14 mouse cellular contexts compared by ENCODE assay signal in the genomic region with DNA sequence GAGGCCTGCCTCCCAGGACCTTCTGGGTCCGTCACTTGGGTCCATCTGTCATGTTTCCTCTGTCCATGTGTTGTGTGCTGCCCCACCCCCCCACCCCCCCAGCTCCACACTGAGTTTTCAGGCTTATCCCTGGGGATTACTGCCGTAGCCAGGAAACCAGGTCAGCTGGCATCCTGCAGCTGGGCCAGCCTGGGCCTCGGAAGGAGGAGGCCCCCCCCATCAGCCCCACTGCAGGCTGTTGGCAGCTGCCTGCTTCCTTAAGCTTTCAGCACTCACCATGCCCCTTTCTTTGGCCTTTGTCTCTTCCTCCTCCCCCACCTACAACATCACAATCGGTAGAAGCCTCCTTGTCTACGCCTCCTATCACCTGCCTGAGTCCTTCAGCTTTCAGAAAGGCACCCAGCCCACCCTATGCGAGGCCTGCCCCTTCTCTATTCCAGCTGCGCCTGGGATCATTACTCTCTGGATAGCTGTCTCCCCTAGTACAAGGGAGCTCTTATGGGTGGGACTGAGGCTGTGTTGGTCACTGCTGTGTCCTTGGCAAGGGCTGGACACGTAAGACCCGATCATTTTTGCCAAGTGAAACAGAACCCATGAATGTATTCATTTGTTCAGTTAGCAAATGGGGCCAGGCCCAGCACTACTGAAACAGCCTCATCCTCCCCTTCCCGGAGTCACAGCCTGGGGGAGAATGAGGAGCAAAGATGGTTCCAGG. TPM values are rescaled to one million over a fixed set of nuclear protein-coding genes. Genes with fewer than 3 reads are reported as not detected.
DNase-seq lines count a peak whose midpoint lies in the region; ATAC-seq lines count a peak whose summit lies in the region.
"Had no signal": no experiment of that assay in that cellular context is flagged by ENCODE, and none has a peak within 500 bp of the region (broad histone marks: within the 10 kb centered on the region; RNA-seq: fewer than 3 reads in every experiment).

No protein-coding gene starts in this region.

- DNase-seq in heart, adult 11 months: peak; percentile 86
- no peak for DNase-seq in heart, adult 8-10 months (ENCODE audit: low spot score)
- DNase-seq in brain, adult 2 months (ENCODE audit: low read depth, low spot score): peak; percentile 63
- no peak for DNase-seq in forebrain, embryonic 14.5 days (ENCODE audit: low spot score)
- peak; percentile 67 for DNase-seq in midbrain, embryonic 14.5 days
- no peak for DNase-seq in thymus, postnatal 4 days
- DNase-seq in urinary bladder, adult 18-20 months (ENCODE audit: low spot score in 2 of 2): no peak
- DNase-seq: gastrocnemius, adult 2 months; kidney, postnatal 4 days; lung, postnatal 14 days; right cerebral cortex, postnatal 4 days had no signal

- no peak overlapping the region for H3K9ac ChIP-seq in forebrain, embryonic 14.5 days (ENCODE audit: low read length)
- H3K9ac ChIP-seq in midbrain, embryonic 14.5 days (replicated peaks; ENCODE audit: low read length): no peak overlapping the region; the same call in 1 of the 2 replicates
- H3K9ac ChIP-seq: heart, embryonic 13.5 days; limb, embryonic 15.5 days had no signal

- no peaks in the 10 kb centered on the region for H3K9me3 ChIP-seq in forebrain, embryonic 14.5 days (replicated peaks; ENCODE audit: control insufficient read depth, low read length)
- no peaks in the 10 kb centered on the region for H3K9me3 ChIP-seq in midbrain, embryonic 14.5 days (ENCODE audit: control insufficient read depth, low read length)
- H3K9me3 ChIP-seq: heart, embryonic 13.5 days; limb, embryonic 15.5 days had no signal

- peaks cover 98% of the 10 kb centered on the region for H3K36me3 ChIP-seq in forebrain, embryonic 14.5 days (ENCODE audit: control insufficient read depth, insufficient read depth, low read length)
- peaks cover 99% of the 10 kb centered on the region for H3K36me3 ChIP-seq in midbrain, embryonic 14.5 days (ENCODE audit: control insufficient read depth, insufficient read depth, low read length)

- no peak overlapping the region for H3K4me2 ChIP-seq in forebrain, embryonic 14.5 days (ENCODE audit: low read length)
- no peak overlapping the region for H3K4me2 ChIP-seq in midbrain, embryonic 14.5 days (ENCODE audit: low read length)
- H3K4me2 ChIP-seq: heart, embryonic 13.5 days; limb, embryonic 15.5 days had no signal

- peak; percentile 27; the same call in 1 of the 2 replicates for ATAC-seq in forebrain, embryonic 14.5 days
- ATAC-seq in midbrain, embryonic 14.5 days (ENCODE audit: low FRiP score, low TSS enrichment): peak; percentile 46; the same call in 1 of the 2 replicates
- no peak for ATAC-seq in monocyte, adult 5-6 weeks (replicated peaks; ENCODE audit: insufficient number of reproducible peaks, low FRiP score, low TSS enrichment, poor library complexity, severe bottlenecking)

- H3K4me3 ChIP-seq in forebrain, embryonic 14.5 days (ENCODE audit: low read depth, low read length): no peak overlapping the region
- no peak overlapping the region for H3K4me3 ChIP-seq in midbrain, embryonic 14.5 days (replicated peaks; ENCODE audit: low read depth, low read length)
- H3K4me3 ChIP-seq: gastrocnemius, adult 2 months; heart, embryonic 13.5 days; limb, embryonic 15.5 days had no signal

- no peaks in the 10 kb centered on the region for H3K4me1 ChIP-seq in forebrain, embryonic 14.5 days (ENCODE audit: control insufficient read depth, insufficient read depth, low read length)
- 0 out of 2 replicates have a peak, but pooled peaks cover 3% of the 10 kb centered on the region for H3K4me1 ChIP-seq in midbrain, embryonic 14.5 days (ENCODE audit: control insufficient read depth, insufficient read depth, low read length)
- H3K4me1 ChIP-seq: heart, embryonic 13.5 days had no signal

- no peak overlapping the region for H3K27ac ChIP-seq in forebrain, embryonic 14.5 days (ENCODE audit: low read depth, low read length)
- peak overlapping the region; percentile 66 for H3K27ac ChIP-seq in midbrain, embryonic 14.5 days (replicated peaks; ENCODE audit: low read depth, low read length)
- H3K27ac ChIP-seq: gastrocnemius, adult 2 months; heart, embryonic 13.5 days; limb, embryonic 15.5 days had no signal

- 71% methylated on average over 10 of the region's 10 CpGs for WGBS in forebrain, embryonic 14.5 days
- WGBS in midbrain, embryonic 14.5 days: 38% methylated on average over 10 of the region's 10 CpGs

- H3K27me3 ChIP-seq in forebrain, embryonic 14.5 days (replicated peaks; ENCODE audit: control insufficient read depth, insufficient read depth, low read length): no peaks in the 10 kb centered on the region
- H3K27me3 ChIP-seq in midbrain, embryonic 14.5 days (ENCODE audit: control insufficient read depth, insufficient read depth, low read length): no peaks in the 10 kb centered on the region
- H3K27me3 ChIP-seq: heart, embryonic 13.5 days; limb, embryonic 15.5 days had no signal

RNA-seq across cellular contexts. Expression of gene Ercc2, which starts 7.0 kb away (rescaled TPM):
- total RNA-seq in heart, adult 8-10 months (2022): 10 to 100 TPM; 11.2 to 14.5 (median 13.2) TPM
- 12.9 and 15.2 TPM in 2 replicates for polyA plus RNA-seq in forebrain, embryonic 14.5 days (2014; fragmentation: Nextera tagmentation; extraction: Ambion mirVana)
- 21.6 and 27.9 TPM in 2 replicates for polyA plus RNA-seq in midbrain, embryonic 14.5 days (2014; fragmentation: Nextera tagmentation; extraction: Ambion mirVana)
- total RNA-seq in monocyte, adult 5-6 weeks (2017): 21.0 to 32.4 TPM (median 25.4 TPM) in 3 replicates

RNA-seq across cellular contexts. Expression of gene Klc3, which starts 15.0 kb away (rescaled TPM):
- 1 to 10 TPM in 1 of 4 experiments, under 1 TPM in 2, not detected in 1; 0.60 to 1.2 (median 0.75) TPM for total RNA-seq in heart, adult 8-10 months (2022)
- 0.81 and 1.3 TPM in 2 replicates for polyA plus RNA-seq in forebrain, embryonic 14.5 days (2014; fragmentation: Nextera tagmentation; extraction: Ambion mirVana)
- 0.36 and 0.59 TPM in 2 replicates for polyA plus RNA-seq in midbrain, embryonic 14.5 days (2014; fragmentation: Nextera tagmentation; extraction: Ambion mirVana)
- 1.6 TPM in 2 of 3 replicates, not detected in the other for total RNA-seq in monocyte, adult 5-6 weeks (2017)

RNA-seq across cellular contexts. Expression of gene Ckm, which starts 15.7 kb away (rescaled TPM):
- 1,000 to 10,000 TPM; 3,513 to 3,931 (median 3,544) TPM for total RNA-seq in heart, adult 8-10 months (2022)
- not detected in 2 replicates for polyA plus RNA-seq in forebrain, embryonic 14.5 days (2014; fragmentation: Nextera tagmentation; extraction: Ambion mirVana)
- 0.35 TPM in 1 of 2 replicates, not detected in the other for polyA plus RNA-seq in midbrain, embryonic 14.5 days (2014; fragmentation: Nextera tagmentation; extraction: Ambion mirVana)
- total RNA-seq in monocyte, adult 5-6 weeks (2017): not detected in 3 replicates

RNA-seq across cellular contexts. Expression of gene Ppp1r13l, which starts 29.3 kb away (rescaled TPM):
- total RNA-seq in heart, adult 8-10 months (2022): 10 to 100 TPM; 31.6 to 66.7 (median 47.6) TPM
- 1.1 and 1.3 TPM in 2 replicates for polyA plus RNA-seq in forebrain, embryonic 14.5 days (2014; fragmentation: Nextera tagmentation; extraction: Ambion mirVana)
- polyA plus RNA-seq in midbrain, embryonic 14.5 days (2014; fragmentation: Nextera tagmentation; extraction: Ambion mirVana): 1.6 and 1.9 TPM in 2 replicates
- total RNA-seq in monocyte, adult 5-6 weeks (2017): not detected in 3 replicates

RNA-seq across cellular contexts. Expression of gene Cd3eap, which starts 29.6 kb away (rescaled TPM):
- total RNA-seq in heart, adult 8-10 months (2022): 10 to 100 TPM in 1 of 4 experiments, 1 to 10 TPM in 3; 8.8 to 12.7 (median 9.4) TPM
- 18.4 and 20.0 TPM in 2 replicates for polyA plus RNA-seq in forebrain, embryonic 14.5 days (2014; fragmentation: Nextera tagmentation; extraction: Ambion mirVana)
- polyA plus RNA-seq in midbrain, embryonic 14.5 days (2014; fragmentation: Nextera tagmentation; extraction: Ambion mirVana): 16.4 and 18.9 TPM in 2 replicates
- total RNA-seq in monocyte, adult 5-6 weeks (2017): 6.9 to 8.9 TPM (median 7.2 TPM) in 3 replicates

Comparison
In these comparisons a context has a peak if more than half of its experiments do, and no peak if none do; other contexts are left out.
1. DNase-seq: peak in heart, adult 11 months (single experiment), brain, adult 2 months (single experiment) and midbrain, embryonic 14.5 days (single experiment); none in heart, adult 8-10 months (single experiment), forebrain, embryonic 14.5 days (single experiment), thymus, postnatal 4 days (single experiment) and urinary bladder, adult 18-20 months (0 of 2).
2. RNA of gene Ckm, which starts 15.7 kb away (total RNA-seq): 3,513 to 3,931 TPM in heart, adult 8-10 months; not detected in monocyte, adult 5-6 weeks; every median in the first group is over 1,000 times any median in the second.